Mouse (Mus musculus): ENCODE results near the gene Tnfrsf9.

Tnfrsf9 gene

GRCm38 (mm10) chr4:150956369-150957105 is 42.2 kb downstream of the Tnfrsf9 start:
- TF ChIP-seq GATA4 (IDR thresholded peaks at IDR 0.05; ENCODE audit: insufficient replicate concordance, low read length) = no peak

GRCm38 (mm10) chr4:150957106-150957458 is 42.7 kb downstream of the Tnfrsf9 start:
- TF ChIP-seq GATA4 (IDR thresholded peaks at IDR 0.05; ENCODE audit: insufficient replicate concordance, low read length) = no peak

- TF ChIP-seq GATA4 (IDR thresholded peaks at IDR 0.05; ENCODE audit: insufficient replicate concordance, low read length) = no peak
These were observed 44.2 kb downstream of the Tnfrsf9 start for GRCm38 (mm10) chr4:150958536-150958935.

GRCm38 (mm10) chr4:150962231-150962630 is 47.9 kb downstream of the Tnfrsf9 start:
- TF ChIP-seq GATA4 (IDR thresholded peaks at IDR 0.05; ENCODE audit: insufficient replicate concordance, low read length) = no peak

- TF ChIP-seq GATA4 (IDR thresholded peaks at IDR 0.05; ENCODE audit: insufficient replicate concordance, low read length) = no peak
These were observed 49.3 kb downstream of the Tnfrsf9 start for GRCm38 (mm10) chr4:150963711-150964110.

GRCm38 (mm10) chr4:150964635-150965554 is 50.5 kb downstream of the Tnfrsf9 start:
- no peak for TF ChIP-seq GATA4 (IDR thresholded peaks at IDR 0.05; ENCODE audit: insufficient replicate concordance, low read length)

- TF ChIP-seq GATA4 (IDR thresholded peaks at IDR 0.05; ENCODE audit: insufficient replicate concordance, low read length) = no peak
These were observed 51.2 kb downstream of the Tnfrsf9 start for GRCm38 (mm10) chr4:150965555-150965951.

GRCm38 (mm10) chr4:150966556-150966955 is 52.2 kb downstream of the Tnfrsf9 start:
- TF ChIP-seq GATA4 (IDR thresholded peaks at IDR 0.05; ENCODE audit: insufficient replicate concordance, low read length) = no peak

- no peak for TF ChIP-seq GATA4 (IDR thresholded peaks at IDR 0.05; ENCODE audit: insufficient replicate concordance, low read length)
These were observed 54.6 kb downstream of the Tnfrsf9 start for GRCm38 (mm10) chr4:150968956-150969355.

GRCm38 (mm10) chr4:150973264-150973663 is 58.9 kb downstream of the Tnfrsf9 start:
- no peak for TF ChIP-seq GATA4 (IDR thresholded peaks at IDR 0.05; ENCODE audit: insufficient replicate concordance, low read length)

- TF ChIP-seq GATA4 (IDR thresholded peaks at IDR 0.05; ENCODE audit: insufficient replicate concordance, low read length) = no peak
These were observed 60.8 kb downstream of the Tnfrsf9 start for GRCm38 (mm10) chr4:150975145-150975544.

- no peak for TF ChIP-seq GATA4 (IDR thresholded peaks at IDR 0.05; ENCODE audit: insufficient replicate concordance, low read length)
These were observed 64.0 kb downstream of the Tnfrsf9 start for GRCm38 (mm10) chr4:150978156-150978910.

- no peak for TF ChIP-seq GATA4 (IDR thresholded peaks at IDR 0.05; ENCODE audit: insufficient replicate concordance, low read length)
These were observed 65.1 kb downstream of the Tnfrsf9 start for GRCm38 (mm10) chr4:150979455-150979854.

GRCm38 (mm10) chr4:150980153-150980552 is 65.8 kb downstream of the Tnfrsf9 start:
- no peak for TF ChIP-seq GATA4 (IDR thresholded peaks at IDR 0.05; ENCODE audit: insufficient replicate concordance, low read length)

GRCm38 (mm10) chr4:150990148-150990547 is 75.8 kb downstream of the Tnfrsf9 start:
- no peak for TF ChIP-seq GATA4 (IDR thresholded peaks at IDR 0.05; ENCODE audit: insufficient replicate concordance, low read length)
